Mouse (Mus musculus): ENCODE data around the gene Gm29797.

Gm29797 gene

GRCm38 (mm10) chr2:181698241-181698640 lies 41.4 kb downstream of the Gm29797 start, which contains the start of gene Lkaaear1:
TSS of gene Lkaaear1 (minus strand) at chr2:181698442.
- DNase-seq = no peak

DNA sequence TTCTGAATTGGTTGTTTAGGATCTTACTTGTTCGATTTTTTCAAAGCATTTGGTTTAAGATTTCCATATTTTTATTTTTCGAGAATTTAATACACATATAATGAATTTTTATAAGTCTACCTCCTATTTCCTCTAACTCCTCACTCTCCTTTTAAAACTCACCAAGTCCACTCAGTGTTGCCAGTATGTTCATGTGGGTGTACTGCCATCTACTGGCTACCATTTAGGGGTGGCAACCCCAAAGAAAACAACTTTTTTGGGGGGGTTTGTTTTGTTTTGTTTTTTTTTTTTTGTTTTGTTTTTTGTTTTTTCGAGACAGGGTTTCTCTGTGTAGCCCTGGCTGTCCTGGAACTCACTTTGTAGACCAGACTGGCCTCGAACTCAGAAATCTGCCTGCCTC lies 49.8 kb downstream of the Gm29797 start:
- peak; percentile 53 to 57 for DNase-seq
